Mouse (Mus musculus) spleen, postnatal 14 days (tissue): ENCODE data around the gene Poldip3.

Experiments used
- DNase-seq, 2 experiments: peaks; one replicate each; pipeline ENCODE4 v3.0.0; 2021 to 2022; ENCODE audit warnings: low spot score in 2 of 2

Poldip3 gene

DNA sequence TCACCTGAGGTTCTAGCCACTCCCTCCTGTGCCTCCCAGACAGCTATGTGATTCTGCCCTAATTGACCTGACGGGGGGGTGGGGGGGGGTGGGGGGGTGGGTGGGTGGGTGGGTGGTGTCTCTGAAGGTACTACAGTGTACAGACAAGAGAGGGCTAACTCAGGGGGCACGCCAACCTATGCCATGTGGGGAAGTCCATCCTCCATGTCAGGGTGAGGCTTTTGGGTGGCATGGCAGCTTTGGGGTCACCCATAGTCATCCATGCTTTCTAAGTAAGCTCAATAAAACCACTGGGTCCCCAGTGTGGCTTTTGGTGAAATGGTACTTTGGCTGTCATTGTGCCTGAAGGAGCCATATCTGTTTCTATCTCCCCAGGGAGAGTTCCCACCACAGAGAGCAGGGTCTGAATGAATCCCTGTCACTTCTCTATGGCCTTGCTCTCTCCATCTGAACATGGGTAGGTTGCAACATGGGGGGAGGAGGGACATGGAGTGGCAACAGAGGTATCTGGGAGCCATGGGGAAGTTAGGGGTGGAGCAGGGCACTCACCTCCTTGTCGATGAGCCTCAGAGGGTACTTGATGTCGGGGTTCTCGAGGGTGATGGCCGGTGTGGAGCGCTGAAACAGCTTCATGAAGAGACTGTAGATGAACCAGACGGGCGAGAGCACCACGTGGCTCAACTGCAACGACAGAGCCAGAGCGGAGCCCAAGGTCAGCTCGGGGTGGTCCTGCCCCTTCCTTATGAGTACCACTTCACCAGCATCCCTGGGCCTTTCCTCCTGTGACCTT is 16.5 kb upstream of the Poldip3 start:
- DNase-seq: no peak

DNA sequence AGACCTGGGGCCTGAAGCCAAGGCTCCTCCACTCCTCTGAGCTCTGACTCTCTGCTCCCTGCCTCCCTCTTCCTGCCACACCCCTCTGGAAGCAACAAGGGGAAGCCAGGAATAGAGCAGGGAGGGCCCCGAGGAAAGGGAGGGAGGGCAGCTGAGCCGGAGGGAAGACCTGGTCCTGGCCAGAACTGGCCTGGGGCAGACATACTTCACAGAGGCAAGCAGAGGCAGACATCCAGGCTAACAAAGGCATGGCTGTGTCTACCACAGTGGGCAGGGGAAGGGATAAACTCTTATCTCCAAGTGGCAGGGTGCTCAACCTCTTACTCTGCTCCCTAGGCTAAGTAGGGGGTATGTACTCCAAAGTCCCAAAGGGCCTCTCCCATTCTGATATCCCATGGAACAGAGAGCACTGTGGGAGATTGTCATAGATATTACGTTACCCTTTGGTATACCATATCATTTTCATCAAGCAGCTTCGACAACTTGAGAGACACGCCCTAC is 15.8 kb upstream of the Poldip3 start:
- no peak for DNase-seq

GRCm38 (mm10) chr15:83162818-83163485 is 13.8 kb upstream of the Poldip3 start:
- DNase-seq: no peak

- no peak for DNase-seq
Observed at GRCm38 (mm10) chr15:83162001-83162400, 12.8 kb upstream of the Poldip3 start.

- DNase-seq: no peak
Observed at GRCm38 (mm10) chr15:83161062-83161748, 12.0 kb upstream of the Poldip3 start.

GRCm38 (mm10) chr15:83160561-83160960 is 11.4 kb upstream of the Poldip3 start:
- no peak for DNase-seq

DNA sequence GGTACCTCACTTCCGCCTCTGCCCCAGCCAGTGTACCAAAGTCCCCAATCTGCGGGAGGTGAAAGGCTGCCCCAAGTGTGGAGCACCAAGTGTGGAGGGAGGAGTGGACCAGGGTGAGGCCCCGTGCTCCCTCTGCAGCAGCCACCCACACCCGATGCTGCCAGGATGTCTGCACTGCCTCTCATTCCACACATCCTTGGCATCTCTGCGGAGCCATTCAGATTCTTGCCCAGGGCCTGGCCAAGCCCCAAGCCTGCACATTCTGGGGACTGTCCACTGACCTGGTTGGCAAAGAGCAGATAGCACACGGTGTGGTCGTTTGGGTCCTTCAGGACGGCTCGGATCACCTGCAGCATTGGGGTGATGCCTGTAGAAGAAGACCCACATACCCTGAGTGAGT is 10.6 kb upstream of the Poldip3 start:
- DNase-seq: no peak

GRCm38 (mm10) chr15:83158587-83159160 is 9.5 kb upstream of the Poldip3 start:
- no peak for DNase-seq

DNA sequence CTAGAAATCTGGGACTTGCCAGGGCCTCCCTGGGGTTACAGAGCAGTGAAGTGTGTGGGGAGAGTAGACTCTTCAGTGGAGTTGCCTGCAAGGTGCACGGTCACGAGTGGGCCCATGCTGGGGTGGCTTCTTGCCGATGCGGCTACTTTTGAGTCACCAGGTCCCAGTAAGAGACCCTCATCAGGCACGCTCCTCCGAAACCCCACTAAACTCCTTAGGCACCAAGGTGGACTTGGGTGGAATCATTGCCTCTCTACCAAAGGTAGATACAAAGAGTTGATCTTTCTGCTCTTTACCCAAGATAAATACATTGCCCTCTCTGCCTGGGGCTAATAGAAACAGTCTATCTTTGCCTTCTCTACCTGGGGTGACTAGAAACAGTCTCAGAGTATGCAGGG is 8.5 kb upstream of the Poldip3 start:
- DNase-seq: no peak

DNA sequence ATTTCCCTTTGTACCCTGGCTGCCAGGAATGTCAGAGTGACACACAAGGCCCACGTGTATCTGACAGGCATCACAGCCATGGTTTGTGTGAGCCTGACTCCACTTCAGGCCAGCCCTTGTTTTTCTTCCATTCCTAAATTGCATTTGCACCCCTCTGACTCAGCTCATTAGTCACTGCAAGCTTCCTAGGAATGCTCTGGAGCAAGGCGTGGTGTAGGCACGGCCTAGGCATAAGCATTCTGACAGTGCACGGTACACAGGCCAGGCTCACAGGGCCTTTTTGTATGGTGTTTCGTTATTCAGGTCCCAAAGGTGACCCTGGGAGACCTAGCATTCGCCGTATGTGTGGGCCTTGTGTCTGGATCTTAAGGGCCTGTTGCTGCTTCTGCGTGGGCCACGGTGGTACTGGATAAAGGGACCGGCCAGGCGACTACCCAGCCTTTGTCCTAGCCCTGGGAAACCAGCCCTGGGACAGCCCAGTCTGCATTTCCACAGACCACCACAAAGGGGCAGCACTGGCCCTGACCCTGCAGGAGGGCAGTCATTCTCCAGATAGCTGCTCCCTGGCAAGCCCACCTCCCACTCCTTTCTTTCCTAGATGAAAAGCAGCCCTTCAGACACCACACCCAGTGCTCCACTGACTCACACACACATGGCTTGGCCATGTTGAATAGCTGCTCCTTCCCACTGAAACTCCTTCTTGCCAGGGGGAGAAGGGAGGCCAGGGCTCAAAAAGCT is 7.9 kb upstream of the Poldip3 start:
- DNase-seq: peak in 1 of 2 experiments; percentile 58

DNA sequence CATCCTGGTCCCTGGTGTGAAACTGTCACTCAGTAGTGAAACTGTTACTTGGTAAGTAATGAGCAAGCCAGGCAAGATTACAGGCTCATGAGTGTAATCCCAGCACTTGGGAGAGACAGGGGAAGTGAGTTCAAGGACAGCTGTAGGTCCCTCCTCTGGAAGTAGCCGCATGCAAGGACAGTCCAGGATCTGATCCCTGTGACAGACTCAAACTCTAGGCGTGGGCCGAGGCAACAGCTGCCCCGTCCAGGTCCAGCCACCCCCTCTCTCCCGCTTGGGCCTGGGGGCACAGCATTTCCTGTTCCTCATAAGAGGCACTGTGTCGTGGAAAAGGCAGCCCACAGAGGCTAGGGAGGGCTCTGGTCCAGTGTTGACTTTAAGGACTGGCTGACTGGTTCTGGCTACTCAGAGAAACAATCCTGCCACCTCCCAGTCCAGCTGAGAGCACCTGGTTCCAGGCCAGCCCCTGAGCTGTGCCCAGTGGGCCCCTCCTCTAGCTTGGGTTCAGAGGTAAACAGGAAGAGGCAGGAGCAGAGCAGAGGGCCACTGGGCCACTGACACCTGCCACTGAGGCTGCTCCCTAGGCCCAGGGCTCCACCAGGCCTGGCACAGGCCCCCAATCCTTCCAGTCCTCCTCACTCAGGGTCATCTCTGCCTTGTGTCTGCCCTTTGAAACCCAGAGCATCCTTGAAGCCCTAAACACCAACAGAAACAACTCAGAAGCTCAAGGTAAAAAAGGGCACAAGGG is 6.7 kb upstream of the Poldip3 start:
- DNase-seq: no peak

GRCm38 (mm10) chr15:83154309-83154708 is 5.1 kb upstream of the Poldip3 start:
- no peak for DNase-seq

DNA sequence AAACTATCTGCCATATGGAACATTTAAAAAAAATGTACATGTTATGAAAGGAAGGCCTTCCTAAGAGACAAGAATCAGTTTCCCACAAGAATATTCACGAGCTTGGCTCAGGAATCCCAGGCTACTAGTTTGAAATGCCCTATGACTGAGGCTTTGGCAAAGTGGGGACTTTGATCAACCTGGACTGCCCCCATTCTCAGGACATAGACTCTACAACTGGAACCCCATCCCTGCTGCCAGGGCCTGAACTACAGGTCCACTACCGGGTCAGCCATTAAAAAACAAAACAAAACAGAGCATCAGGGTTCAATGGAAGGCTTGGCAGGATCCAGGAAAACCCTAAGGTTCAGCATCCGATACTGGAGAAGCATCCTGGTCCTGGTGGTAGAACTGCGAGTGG is 1.5 kb upstream of the Poldip3 start:
- no peak for DNase-seq

GRCm38 (mm10) chr15:83150073-83150442 is 874 bp upstream of the Poldip3 start:
- DNase-seq: no peak

- DNase-seq: no peak
Observed at GRCm38 (mm10) chr15:83148801-83149195, 386 bp downstream of the Poldip3 start.

- no peak for DNase-seq
Observed at GRCm38 (mm10) chr15:83148395-83148794, 789 bp downstream of the Poldip3 start.

GRCm38 (mm10) chr15:83145541-83145940 is 3.6 kb downstream of the Poldip3 start:
- no peak for DNase-seq

DNA sequence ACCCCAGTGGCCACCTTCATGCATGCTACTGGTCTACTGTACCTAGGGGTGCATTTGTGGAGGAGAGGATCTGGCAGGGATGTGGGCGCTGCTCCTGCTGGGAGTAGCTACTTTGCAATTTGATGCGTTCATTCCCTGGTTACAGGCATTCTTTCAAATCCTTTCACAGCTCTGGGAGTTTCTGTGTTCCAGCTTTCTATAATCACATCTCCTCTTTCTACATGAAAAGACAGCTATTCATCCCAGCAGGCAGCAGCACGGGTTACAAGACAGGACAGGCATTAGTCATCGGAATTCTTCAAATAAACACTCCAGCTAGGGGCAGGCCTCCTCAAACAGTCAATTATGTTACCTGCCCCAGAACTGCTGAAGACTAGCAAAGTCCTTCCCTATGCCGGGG is 6.3 kb downstream of the Poldip3 start:
- no peak for DNase-seq

DNA sequence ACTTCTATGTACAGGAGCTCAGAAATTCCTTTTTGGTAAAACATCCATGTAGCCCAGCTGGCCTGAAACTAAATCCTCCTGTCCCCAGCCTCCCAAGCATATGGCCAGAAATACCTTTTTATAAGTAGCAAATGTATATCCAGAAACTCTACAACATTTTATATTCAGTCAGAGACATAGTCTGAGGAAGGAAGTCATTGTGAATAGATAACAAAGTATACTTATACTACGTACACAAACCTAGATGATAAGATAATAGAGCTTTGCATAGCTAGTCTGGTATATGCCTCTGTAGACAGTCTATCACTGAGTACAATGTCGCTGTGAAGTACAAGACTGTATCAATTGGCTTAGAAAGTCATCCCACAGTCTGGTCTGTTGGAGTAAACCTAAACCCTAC is 13.5 kb downstream of the Poldip3 start:
- no peak for DNase-seq

GRCm38 (mm10) chr15:83134671-83135070 is 14.5 kb downstream of the Poldip3 start:
- DNase-seq: no peak
